Mouse (Mus musculus) embryonic facial prominence, embryonic 14.5 days (tissue): ENCODE results near the gene Foxp1. TPM values are rescaled to one million over a fixed set of nuclear protein-coding genes. Genes with fewer than 3 reads are reported as not detected.

ENCODE experiments used
- ATAC-seq: fragments of 200-750 bp; cut with Nextera tagmentation; 2 replicates; pipeline ENCODE4 v1.8.0; 2017; ENCODE audit warnings: low read depth, moderate number of reproducible peaks, moderate TSS enrichment
- DNase-seq: peaks from one replicate; pipeline ENCODE4 v3.0.0-alpha.2; 2015; ENCODE audit warnings: low spot score
- H3K27ac ChIP-seq: fragments of 300-500 bp; sonication (generic); replicated peaks from 2 replicates; pipeline ENCODE4 v1.5.1; 2014; ENCODE audit warnings: low read depth, mild to moderate bottlenecking, low read length, moderate library complexity
- H3K27me3 ChIP-seq: fragments of 300-500 bp; sonication (generic); replicated peaks from 2 replicates; pipeline ENCODE4 v1.6.1; 2014; ENCODE audit warnings: low read length; ENCODE audit not compliant: control insufficient read depth, insufficient read depth
- H3K36me3 ChIP-seq: fragments of 300-500 bp; sonication (generic); 2 replicates; pipeline ENCODE4 v1.6.1; 2014; ENCODE audit warnings: low read length, mixed read lengths; ENCODE audit not compliant: control insufficient read depth, insufficient read depth
- H3K4me1 ChIP-seq: fragments of 300-500 bp; sonication (generic); 2 replicates; pipeline ENCODE4 v1.6.1; 2014; ENCODE audit warnings: antibody characterized with exemption, low read length; ENCODE audit not compliant: control insufficient read depth, insufficient read depth
- H3K4me2 ChIP-seq: fragments of 300-500 bp; sonication (generic); 2 replicates; pipeline ENCODE4 v1.6.1; 2014; ENCODE audit warnings: low read depth, mild to moderate bottlenecking, low read length, moderate library complexity, mixed read lengths
- H3K4me3 ChIP-seq: fragments of 300-500 bp; sonication (generic); 2 replicates; pipeline ENCODE4 v1.5.1; 2014; ENCODE audit warnings: low read depth, mild to moderate bottlenecking, low read length
- H3K9ac ChIP-seq: fragments of 300-500 bp; sonication (generic); 2 replicates; pipeline ENCODE4 v1.6.1; 2014; ENCODE audit warnings: low read depth, mild to moderate bottlenecking, low read length, moderate library complexity, mixed read lengths
- H3K9me3 ChIP-seq: fragments of 300-500 bp; sonication (generic); 2 replicates; pipeline ENCODE4 v1.6.1; 2016; ENCODE audit warnings: low read length; ENCODE audit not compliant: control insufficient read depth
- WGBS: fragments of 180-500 bp; shearing (Covaris S2); extraction: QIAGEN DNeasy Blood & Tissue Kit; methylation state at CpG from one replicate; pipeline ENCODE4 v1.1.7; 2014; 5-methylcytosine and 5-hydroxymethylcytosine counted together
- polyA plus RNA-seq: library from polyadenylated mRNA; unstranded; fragments of >200 nt; fragmentation: Nextera tagmentation; extraction: Ambion mirVana; gene quantifications from 2 replicates; pipeline ENCODE4 v1.2.1, GENCODE M21; 2014

The Foxp1 gene
- polyA plus RNA-seq, 1 experiment from 2014 or later: 80.1 TPM

DNA sequence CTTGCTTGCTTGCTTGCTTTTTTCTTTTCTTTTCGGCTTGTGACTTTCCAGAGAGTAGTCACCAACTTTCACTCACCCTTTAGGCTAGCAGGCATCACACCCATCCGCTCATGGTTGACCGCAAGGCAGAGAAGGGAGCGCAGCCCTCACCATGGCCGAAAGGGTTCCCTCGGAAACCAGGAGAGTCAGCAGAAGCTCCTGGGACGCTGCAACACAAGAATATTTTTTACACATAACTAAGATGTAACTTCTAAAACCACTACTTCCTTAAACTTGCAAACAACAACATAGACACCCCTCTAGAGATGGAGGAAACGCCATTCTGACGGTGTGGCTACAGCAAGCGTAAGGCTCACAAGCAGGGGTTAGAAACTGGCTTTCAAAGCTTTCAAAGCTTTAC, 87.4 kb downstream of the Foxp1 start:
- H3K4me1 ChIP-seq: peaks cover 15% of the 10 kb centered on the region
- 96% methylated on average over 10 of the region's 10 CpGs for WGBS
- 0 out of 2 replicates have a peak, but pooled peaks cover 13% of the 10 kb centered on the region for H3K36me3 ChIP-seq
- H3K27me3 ChIP-seq: no peaks in the 10 kb centered on the region
- H3K9me3 ChIP-seq: no peaks in the 10 kb centered on the region
- DNase-seq (no peak), ATAC-seq (no peak)
- no peak overlapping the region for H3K9ac ChIP-seq
- H3K4me2 ChIP-seq: no peak overlapping the region
- no peak overlapping the region for H3K27ac ChIP-seq
- no peak overlapping the region for H3K4me3 ChIP-seq

- no peak for ATAC-seq
Observed at GRCm38 (mm10) chr6:99433006-99433405, 89.5 kb downstream of the Foxp1 start.

DNA sequence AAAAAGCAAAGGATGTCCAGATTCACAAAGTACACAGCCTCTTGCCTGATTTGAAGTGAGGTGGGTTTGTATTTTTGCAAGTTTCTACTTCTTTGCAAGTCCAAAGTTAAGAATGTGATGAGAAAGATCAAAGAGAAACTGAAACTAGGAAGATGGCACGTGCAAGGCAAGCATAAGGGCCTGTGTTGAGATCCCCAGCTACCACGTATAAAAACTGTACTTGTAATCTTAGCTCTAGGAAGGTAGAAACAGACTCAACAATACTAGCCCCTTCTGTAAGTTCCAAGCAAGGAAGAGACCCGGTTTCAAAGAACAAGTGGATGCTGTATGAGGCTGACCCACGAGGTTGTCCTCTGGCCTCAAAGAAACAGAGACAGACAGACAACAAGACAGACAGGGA, 90.6 kb downstream of the Foxp1 start:
- 0 out of 2 replicates have a peak, but pooled peaks cover 13% of the 10 kb centered on the region for H3K36me3 ChIP-seq
- H3K4me3 ChIP-seq: no peak overlapping the region
- H3K9ac ChIP-seq: no peak overlapping the region
- no peak overlapping the region for H3K27ac ChIP-seq
- no peaks in the 10 kb centered on the region for H3K9me3 ChIP-seq
- H3K4me2 ChIP-seq: no peak overlapping the region
- H3K27me3 ChIP-seq: no peaks in the 10 kb centered on the region
- ATAC-seq: no peak
- no peak for DNase-seq
- 55% methylated on average over 4 of the region's 4 CpGs for WGBS
- H3K4me1 ChIP-seq: no peaks in the 10 kb centered on the region

More at GRCm38 (mm10) chr6:99433006-99433405, 89.5 kb downstream of the Foxp1 start:
- Histone ChIP-seq H3K9ac (no peak overlapping the region), H3K9me3 (no peaks in the 10 kb centered on the region), H3K4me1 (no peaks in the 10 kb centered on the region), H3K4me3 (no peak overlapping the region), H3K36me3 (0 out of 2 replicates have a peak, but pooled peaks cover 13% of the 10 kb centered on the region), H3K27me3 (no peaks in the 10 kb centered on the region), H3K4me2 (no peak overlapping the region), H3K27ac (no peak overlapping the region)
- 81% methylated on average over 9 of the region's 9 CpGs for WGBS
- DNase-seq: no peak

DNA sequence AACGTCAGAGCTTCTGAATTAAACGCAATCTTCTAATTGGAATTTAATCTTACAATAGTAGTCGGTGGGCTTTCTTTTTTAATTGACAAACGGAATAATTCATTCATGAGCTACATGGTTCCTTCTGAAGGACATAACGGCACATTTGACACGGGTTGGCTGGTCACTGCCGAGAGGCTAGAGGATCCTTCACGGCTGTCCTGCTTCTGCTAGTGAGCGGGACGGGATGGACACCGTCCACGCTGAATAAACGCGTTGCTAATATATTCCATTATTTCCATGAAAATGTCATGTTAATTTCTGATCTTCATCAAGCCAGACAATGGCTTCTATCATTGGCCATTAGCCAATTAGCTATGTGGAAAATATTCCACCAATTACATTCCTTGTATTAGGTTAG, 92.0 kb downstream of the Foxp1 start:
- 92% methylated on average over 14 of the region's 14 CpGs for WGBS
- Histone ChIP-seq H3K4me3 (no peak overlapping the region), H3K9ac (no peak overlapping the region), H3K36me3 (0 out of 2 replicates have a peak, but pooled peaks cover 13% of the 10 kb centered on the region), H3K27ac (no peak overlapping the region), H3K9me3 (no peaks in the 10 kb centered on the region), H3K4me2 (no peak overlapping the region), H3K27me3 (no peaks in the 10 kb centered on the region), H3K4me1 (no peaks in the 10 kb centered on the region)
- DNase-seq: no peak
- no peak for ATAC-seq

DNA sequence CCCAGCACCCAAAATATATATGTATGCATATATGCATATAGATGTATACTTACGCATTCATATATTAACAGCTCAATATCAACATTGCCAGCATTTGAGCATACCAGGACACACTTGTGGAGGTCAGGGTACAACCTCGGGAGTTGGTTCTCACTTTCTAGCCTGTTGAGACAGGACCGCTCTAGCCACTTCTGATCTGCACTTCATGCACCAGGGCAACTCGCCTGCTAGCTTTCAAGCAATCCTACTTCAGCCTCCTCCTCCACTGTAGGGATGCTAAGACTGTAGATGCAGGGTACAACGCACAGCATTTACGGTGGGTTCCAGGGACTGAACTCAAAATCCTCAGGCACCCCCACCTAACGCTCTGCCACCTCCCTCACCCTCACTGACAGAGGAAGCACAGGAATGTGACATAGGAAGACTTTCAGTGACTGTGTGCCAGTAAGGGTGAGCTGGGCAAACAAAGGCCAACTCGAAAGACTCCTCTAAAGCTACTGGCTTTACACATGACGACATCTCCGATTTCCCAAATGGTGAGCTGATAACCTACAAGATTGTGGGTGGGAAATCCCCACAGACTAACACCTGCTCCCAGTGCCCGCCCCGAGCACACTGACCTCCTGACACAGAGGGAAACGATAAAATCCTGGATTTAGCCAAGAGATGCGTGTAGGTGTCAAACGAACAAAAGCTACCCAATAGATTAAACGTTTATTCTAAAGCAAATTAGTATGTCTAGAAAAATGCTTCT, 93.0 kb downstream of the Foxp1 start:
- Histone ChIP-seq H3K4me2 (no peak overlapping the region), H3K36me3 (0 out of 2 replicates have a peak, but pooled peaks cover 6% of the 10 kb centered on the region), H3K9ac (no peak overlapping the region), H3K27me3 (no peaks in the 10 kb centered on the region), H3K4me1 (no peaks in the 10 kb centered on the region), H3K27ac (no peak overlapping the region), H3K4me3 (no peak overlapping the region), H3K9me3 (no peaks in the 10 kb centered on the region)
- no peak for ATAC-seq
- DNase-seq: no peak
- 78% methylated on average over 16 of the region's 16 CpGs for WGBS

DNA sequence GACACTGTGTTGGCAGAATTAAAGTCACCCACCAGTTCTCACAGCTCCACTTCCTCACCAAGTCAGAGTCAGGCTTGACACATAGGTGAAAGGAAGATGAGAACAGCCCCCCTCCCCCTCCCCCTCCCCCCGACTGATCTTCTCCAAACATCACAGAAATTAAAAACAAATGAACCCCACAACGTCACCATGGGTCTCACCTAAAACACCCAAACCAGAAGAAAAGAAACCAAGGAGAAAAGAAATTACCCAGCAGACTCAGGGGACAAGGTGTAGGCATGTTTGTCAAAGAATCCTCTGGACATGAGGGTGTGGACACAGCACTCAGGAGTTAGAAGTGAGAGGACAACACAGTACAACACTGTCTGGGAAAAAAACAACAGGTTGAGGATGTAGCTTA, 93.6 kb downstream of the Foxp1 start:
- Histone ChIP-seq H3K4me1 (no peaks in the 10 kb centered on the region), H3K4me3 (no peak overlapping the region), H3K27me3 (no peaks in the 10 kb centered on the region), H3K9me3 (no peaks in the 10 kb centered on the region), H3K4me2 (no peak overlapping the region), H3K36me3 (0 out of 2 replicates have a peak, but pooled peaks cover under 1% of the 10 kb centered on the region), H3K27ac (no peak overlapping the region), H3K9ac (no peak overlapping the region)
- 64% methylated on average over 2 of the region's 2 CpGs for WGBS
- DNase-seq (no peak), ATAC-seq (no peak)

DNA sequence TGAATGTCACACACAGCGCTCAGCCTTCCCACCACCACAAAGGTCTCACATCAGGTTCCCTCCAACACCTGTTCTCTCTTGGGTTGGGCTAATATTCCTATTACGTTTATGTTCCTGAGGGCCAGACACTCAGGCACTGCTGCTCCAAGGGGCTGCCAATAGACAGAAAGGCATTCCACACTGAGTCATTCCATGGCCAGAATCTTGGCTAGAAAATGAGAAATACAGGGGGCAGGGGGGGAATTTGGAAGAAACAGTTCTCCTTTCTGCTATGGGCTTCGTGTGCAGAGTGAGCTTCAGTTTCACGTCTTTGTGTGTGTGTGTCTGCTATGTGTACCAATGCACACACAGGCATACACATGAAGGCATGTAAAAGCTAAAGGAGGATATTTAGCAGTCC, 95.2 kb downstream of the Foxp1 start:
- H3K9me3 ChIP-seq: no peaks in the 10 kb centered on the region
- WGBS: 74% methylated on average over 4 of the region's 4 CpGs
- H3K27ac ChIP-seq: no peak overlapping the region
- no peak for ATAC-seq
- H3K4me3 ChIP-seq: no peak overlapping the region
- H3K9ac ChIP-seq: no peak overlapping the region
- no peak overlapping the region for H3K4me2 ChIP-seq
- DNase-seq: no peak
- H3K36me3 ChIP-seq: no peaks in the 10 kb centered on the region
- no peaks in the 10 kb centered on the region for H3K4me1 ChIP-seq
- no peaks in the 10 kb centered on the region for H3K27me3 ChIP-seq

DNA sequence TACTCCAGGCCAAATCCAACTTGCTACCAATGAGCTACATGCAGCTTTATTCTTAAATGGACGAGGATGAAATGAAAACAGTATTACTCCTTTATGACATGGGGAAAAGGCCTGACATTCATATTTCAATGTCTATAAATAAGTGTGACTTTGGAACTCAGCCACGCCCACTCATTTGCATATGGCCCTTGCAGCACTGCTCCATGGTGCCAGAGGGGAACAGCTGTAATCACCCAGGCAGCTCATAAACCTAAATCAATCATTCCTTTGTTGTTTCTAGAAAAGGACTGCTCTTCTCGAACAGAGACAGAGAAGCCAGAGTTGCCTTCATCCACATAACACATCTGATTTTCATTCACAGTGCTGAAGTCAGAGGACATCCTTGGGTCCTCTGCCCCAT, 97.5 kb downstream of the Foxp1 start:
- no peaks in the 10 kb centered on the region for H3K4me1 ChIP-seq
- 47% methylated on average over 3 of the region's 3 CpGs for WGBS
- DNase-seq (peak; percentile 36), ATAC-seq (no peak)
- H3K4me3 ChIP-seq: no peak overlapping the region
- no peaks in the 10 kb centered on the region for H3K27me3 ChIP-seq
- H3K36me3 ChIP-seq: no peaks in the 10 kb centered on the region
- no peaks in the 10 kb centered on the region for H3K9me3 ChIP-seq
- H3K27ac ChIP-seq: no peak overlapping the region
- no peak overlapping the region for H3K9ac ChIP-seq
- H3K4me2 ChIP-seq: no peak overlapping the region

DNA sequence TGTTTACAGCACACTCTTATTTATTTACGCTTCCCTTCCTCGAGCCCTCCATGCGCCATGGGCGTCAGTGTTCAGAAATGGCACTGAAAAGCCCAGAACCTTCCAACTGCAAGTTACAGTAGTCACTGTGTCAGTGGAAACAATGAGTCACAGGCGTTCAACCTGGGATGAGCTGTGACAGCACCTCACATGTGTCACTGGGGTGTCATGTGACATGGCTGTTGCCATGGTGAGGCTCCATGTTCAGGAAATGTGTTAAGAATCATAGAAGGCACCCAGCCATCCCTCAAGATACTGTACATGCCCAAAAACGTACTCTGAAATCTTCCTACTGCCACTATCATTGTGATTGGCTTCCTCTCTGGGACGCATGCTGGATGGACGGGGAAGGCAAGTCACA, 101.9 kb downstream of the Foxp1 start:
- Histone ChIP-seq H3K4me1 (no peaks in the 10 kb centered on the region), H3K4me3 (no peak overlapping the region), H3K9ac (no peak overlapping the region), H3K27ac (no peak overlapping the region), H3K36me3 (no peaks in the 10 kb centered on the region), H3K4me2 (no peak overlapping the region), H3K27me3 (no peaks in the 10 kb centered on the region), H3K9me3 (no peaks in the 10 kb centered on the region)
- no peak for DNase-seq
- WGBS: 82% methylated on average over 8 of the region's 8 CpGs
- ATAC-seq: no peak
